Mouse (Mus musculus) C2C12 (cell line): Measurements from ENCODE around the gene Nucb2.

Source experiments
- CEBPB ChIP-seq: IDR thresholded peaks from one replicate; pipeline ENCODE4 v1.6.1; 2011; ENCODE audit warnings: low read depth, mild to moderate bottlenecking, control low read depth, moderate library complexity
- CTCF ChIP-seq: IDR thresholded peaks from one replicate; pipeline ENCODE4 v1.5.1; 2011; ENCODE audit not compliant: control insufficient read depth, insufficient read depth, insufficient read length
- MAX ChIP-seq: IDR thresholded peaks from one replicate; pipeline ENCODE4 v1.6.1; 2011; ENCODE audit warnings: mild to moderate bottlenecking, control low read depth

- no peak for TF ChIP-seq CTCF
- TF ChIP-seq MAX = no peak
- TF ChIP-seq CEBPB = peak; percentile 62
These were observed 42.1 kb upstream of the Nucb2 start for GRCm38 (mm10) chr7:116462114-116462513.
